Mouse (Mus musculus) ES-CJ7 (cell line): ENCODE data around the gene Morn3.

Source experiments
- DNase-seq: peaks from one replicate; pipeline ENCODE4 v3.0.0; 2011; ENCODE audit warnings: low read depth, low spot score

Morn3 gene

GRCm38 (mm10) chr5:123024965-123025573 is 21.7 kb downstream of the Morn3 start:
- no peak for DNase-seq

DNA sequence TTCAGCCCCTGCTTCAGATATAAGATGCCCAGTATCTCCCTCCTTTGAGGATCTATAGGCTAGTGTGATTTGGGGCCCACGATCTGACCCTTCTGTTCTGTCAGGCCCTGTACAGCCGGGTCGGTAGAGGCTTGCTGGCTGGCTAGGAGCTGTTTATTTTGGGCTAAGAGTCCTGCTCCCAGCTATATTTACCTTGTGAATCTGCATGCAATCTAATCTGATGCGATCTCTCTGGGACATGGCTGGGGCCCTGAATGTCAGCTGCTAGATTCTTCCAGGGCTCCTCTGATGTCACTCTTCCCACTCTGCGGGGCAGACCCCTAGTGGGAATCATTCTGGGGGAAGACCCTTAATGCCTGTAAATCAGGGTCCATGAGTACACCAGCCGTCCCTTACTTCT is 22.5 kb downstream of the Morn3 start:
- no peak for DNase-seq

GRCm38 (mm10) chr5:123023049-123023448 is 23.8 kb downstream of the Morn3 start:
- DNase-seq = no peak

GRCm38 (mm10) chr5:123021438-123021837 is 25.4 kb downstream of the Morn3 start:
- DNase-seq = no peak

DNA sequence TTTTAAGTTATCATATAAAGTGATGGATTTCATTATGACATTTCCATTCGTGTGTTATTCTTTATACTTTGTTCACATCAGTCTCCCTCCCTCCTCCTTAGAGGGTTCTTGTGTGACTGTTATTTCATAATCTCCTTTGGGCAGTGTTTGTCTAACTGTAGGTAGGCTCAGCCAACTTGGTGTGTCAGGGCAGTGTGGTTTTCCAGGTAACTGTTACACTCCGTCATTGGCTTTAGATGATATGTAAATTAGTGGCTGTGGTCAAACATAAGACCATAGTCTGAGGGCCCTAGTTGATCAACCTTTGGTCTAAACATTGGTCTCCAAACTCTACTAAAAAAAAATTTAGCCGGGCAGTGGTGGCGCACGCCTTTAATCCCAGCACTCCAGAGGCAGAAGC is 26.4 kb downstream of the Morn3 start:
- no peak for DNase-seq

DNA sequence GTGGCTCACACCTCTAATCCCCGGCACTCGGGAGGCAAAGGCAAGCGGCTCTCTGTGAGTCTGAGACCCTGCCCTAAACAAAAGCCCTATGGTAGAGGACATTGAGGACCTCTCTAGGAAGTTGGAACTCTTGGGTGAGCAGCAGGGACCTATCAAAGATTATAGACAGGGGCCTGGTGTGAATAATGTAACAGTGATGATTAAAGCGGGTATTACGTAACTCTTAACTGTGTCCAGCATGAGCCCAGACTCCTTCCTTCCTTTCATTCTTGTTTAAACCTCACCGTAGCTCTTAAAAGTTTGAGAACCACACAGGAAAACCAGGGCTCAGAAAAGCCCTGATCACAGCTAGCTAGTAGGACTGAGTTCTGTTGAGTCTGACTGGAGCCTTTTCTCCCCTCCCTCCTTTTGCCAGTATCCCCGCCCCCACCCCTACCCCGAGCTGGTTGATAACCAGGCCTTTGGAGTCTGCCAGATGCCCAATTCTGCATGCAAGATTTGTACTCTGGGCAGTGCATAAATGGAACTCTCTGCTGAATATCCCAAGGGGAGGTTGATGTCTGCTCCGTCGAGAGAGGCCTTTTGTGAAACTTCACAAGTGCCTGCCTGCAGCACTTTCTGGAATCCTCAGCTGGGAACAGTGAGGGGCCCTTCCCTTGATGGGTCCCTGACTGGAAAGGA is 27.3 kb downstream of the Morn3 start:
- no peak for DNase-seq

GRCm38 (mm10) chr5:123017504-123017903 is 29.3 kb downstream of the Morn3 start:
- no peak for DNase-seq

DNA sequence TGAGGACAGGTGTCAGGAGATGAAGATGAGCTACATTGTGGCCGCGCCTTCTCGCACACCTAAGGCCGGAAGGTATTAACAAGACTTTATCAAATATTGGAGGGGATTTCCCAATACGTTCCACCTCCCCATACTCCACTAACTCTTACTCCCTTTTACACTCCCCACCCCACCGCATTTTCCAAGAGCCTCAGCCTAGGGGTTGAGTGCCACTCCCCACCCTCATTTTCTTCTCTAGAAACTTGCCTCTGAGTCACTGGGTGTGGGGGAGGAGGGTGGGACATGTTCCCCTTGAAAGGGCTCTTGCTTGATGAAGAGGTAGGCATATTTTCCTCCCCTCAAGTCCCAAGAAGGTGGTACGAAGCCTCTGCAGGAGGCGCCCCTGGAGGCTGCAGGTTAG is 30.9 kb downstream of the Morn3 start:
- peak; percentile 38 for DNase-seq

DNA sequence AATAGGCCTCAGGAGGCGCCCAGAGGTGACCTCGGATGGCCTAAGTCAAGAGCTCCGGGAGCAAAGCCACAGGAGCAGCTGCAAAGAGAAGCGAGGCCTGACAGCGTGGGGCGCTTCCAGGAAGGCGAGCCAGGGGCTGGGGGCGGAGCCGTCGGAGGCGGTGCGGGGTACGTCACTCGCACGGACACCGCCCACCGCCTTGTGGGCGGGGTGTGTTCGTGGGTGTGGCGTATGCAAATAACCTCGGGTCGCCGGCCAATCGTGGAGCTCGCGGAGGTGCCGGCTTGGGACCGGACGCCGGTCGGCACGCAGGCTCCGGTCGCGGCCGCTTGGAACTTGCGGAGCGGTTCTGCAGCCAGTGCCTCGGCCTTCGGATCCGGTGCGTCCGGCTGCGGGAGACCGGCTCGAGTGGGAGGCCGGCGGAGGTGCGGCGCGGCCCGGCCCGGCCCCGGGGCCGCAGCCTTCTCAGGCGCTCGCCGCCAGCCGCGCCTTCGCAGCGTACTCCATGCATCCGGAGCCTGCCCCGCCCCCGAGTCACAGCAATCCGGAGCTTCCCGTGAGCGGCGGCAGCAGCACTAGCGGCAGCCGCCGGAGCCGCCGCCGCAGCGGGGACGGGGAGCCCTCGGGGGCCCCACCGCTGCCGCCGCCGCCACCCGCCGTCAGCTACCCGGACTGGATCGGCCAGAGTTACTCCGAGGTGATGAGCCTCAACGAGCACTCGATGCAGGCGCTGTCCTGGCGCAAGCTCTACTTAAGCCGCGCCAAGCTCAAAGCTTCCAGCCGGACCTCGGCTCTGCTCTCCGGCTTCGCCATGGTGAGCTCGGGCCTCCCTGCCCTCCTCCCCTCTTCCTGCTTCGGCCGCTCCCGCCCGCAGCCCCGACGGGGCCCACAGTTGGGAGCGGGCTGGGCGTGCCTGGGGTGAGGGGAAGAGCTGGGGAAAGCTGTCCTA is 31.8 kb downstream of the Morn3 start, which contains the start of gene Orai1:
TSS of gene Orai1 (plus strand) at position 322 of the 949 bp plus-strand sequence.
- peak; percentile 98 for DNase-seq

- DNase-seq = peak; percentile 82
These were observed 33.1 kb downstream of the Morn3 start for GRCm38 (mm10) chr5:123013599-123014315.

GRCm38 (mm10) chr5:123011705-123012104 is 35.1 kb downstream of the Morn3 start:
- DNase-seq = no peak

- DNase-seq = peak; percentile 50
These were observed 36.0 kb downstream of the Morn3 start for GRCm38 (mm10) chr5:123010806-123011205.

DNA sequence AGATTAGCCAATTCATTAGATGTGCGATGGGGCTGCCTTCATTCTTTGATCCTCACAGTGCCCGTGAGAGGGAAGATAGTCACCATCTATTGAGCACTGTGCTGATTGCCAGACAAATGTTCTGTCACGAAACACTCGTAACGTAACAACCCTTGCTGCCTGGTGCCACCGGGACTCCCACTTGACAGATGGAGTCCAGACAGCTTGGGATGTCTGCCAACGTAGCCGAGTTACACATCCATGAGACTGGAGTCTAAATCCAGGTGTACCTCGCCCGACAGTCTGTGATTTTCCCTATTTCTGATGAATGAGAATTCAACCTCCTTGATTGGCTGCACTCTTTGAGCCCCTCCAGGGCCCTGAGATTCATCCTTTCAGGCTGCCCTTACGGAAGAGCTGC is 36.9 kb downstream of the Morn3 start:
- DNase-seq = no peak

- no peak for DNase-seq
These were observed 37.8 kb downstream of the Morn3 start for GRCm38 (mm10) chr5:123008877-123009493.

DNA sequence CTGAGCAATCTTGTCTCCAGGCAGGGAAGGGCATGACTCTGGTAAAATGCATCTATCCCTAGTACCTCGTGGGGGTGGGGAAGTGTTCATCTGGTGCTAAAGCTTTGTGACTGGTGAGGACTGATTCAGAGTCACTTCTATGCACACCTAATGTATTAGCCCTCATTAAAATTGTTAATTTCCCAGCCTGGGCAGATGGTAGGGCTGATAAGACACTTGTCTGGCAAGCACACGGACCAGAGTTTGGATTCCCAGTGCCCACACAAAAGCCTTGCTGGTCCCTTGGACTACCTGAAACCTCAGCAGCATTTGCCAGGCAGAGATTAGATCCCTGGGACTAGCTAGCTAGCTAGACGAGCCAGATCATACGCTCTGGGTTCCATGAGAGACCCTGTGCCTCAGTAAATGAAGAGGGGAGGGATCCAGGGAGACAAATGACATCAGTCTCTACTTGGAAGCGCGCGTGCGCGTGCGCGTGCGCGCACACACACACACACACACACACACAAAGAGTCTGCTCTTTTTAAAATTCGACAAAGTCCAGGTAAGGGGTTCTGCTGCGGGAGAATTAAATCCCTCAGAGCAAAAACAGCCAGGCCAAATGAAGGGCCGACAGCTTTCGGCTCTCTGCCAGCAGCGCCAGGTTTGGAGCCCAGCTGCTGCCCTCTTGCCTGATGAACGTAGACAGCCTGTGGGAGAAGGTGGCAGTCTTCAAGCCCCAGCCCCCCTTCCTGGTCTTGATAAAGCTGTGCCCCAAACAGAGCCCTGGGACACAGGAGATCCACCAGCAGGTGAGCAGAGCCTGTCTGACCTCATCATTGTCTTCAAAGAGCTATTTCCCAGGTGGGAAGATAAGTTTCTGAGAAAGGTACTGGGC is 40.9 kb downstream of the Morn3 start:
- DNase-seq = no peak

GRCm38 (mm10) chr5:123000901-123001300 is 45.9 kb downstream of the Morn3 start:
- no peak for DNase-seq

- no peak for DNase-seq
These were observed 49.3 kb downstream of the Morn3 start for GRCm38 (mm10) chr5:122997205-122998204.

DNA sequence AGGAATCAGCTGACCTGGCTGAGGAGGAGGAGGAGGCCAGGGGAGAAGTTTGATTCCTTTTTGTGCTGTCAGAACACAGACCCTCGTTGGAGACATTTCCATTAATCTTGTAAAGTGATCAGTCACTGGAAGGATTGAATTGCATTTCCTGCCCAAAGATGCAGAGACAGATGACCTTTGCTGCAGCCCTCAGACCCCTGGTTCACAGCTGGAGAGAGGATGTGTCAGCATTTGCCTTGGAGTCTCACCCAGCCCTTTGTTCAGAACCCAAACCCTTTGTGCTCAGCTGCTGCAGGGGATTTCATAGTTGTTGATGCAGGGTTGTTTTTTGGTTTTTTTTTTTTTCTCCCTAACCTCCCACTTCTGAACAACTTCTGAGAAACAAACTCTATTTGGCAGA is 51.9 kb downstream of the Morn3 start:
- peak; percentile 82 for DNase-seq

- DNase-seq = peak; percentile 100
These were observed 52.4 kb downstream of the Morn3 start for GRCm38 (mm10) chr5:122994303-122994846.
